14 mouse cellular contexts compared by ENCODE assay signal in the genomic region with DNA sequence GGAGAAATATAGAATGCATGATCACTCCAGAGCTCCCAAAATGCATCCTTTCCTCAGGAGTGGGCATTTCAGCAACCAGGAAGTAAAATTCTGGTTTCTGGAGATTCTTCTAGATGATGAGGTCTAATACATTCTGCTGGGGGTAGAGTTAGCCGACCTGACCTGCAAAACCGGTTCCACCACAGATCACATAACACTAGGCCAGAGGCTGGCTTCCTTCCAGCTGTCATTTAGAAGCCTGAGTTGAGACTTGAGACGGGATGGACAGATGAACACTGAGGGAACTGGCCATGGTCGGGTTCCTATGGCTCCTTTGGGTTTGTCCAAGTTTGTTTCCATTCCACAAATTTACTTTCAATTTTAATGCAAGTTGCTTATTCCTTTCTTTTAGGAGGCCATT.
DNase-seq lines count a peak whose midpoint lies in the region; ATAC-seq and TF ChIP-seq lines count a peak whose summit lies in the region.
"Had no signal": no experiment of that assay in that cellular context is flagged by ENCODE, and none has a peak within 500 bp of the region (broad histone marks: within the 10 kb centered on the region; RNA-seq: fewer than 3 reads in every experiment).

No protein-coding gene starts in this region.

- no peak overlapping the region for H3K9ac ChIP-seq in embryonic facial prominence, embryonic 11.5 days (replicated peaks; ENCODE audit: low read length)
- no peak overlapping the region for H3K9ac ChIP-seq in kidney, postnatal 0 days (ENCODE audit: low read depth, low read length)
- H3K9ac ChIP-seq in lung, embryonic 15.5 days, result no peak overlapping the region
- H3K9ac ChIP-seq: embryonic facial prominence, embryonic 13.5 days; midbrain, embryonic 13.5 days had no signal

- 47% methylated on average over 4 of the region's 4 CpGs for WGBS in embryonic facial prominence, embryonic 11.5 days
- 33% methylated on average over 4 of the region's 4 CpGs for WGBS in kidney, postnatal 0 days
- WGBS in lung, embryonic 15.5 days, result 34% methylated on average over 4 of the region's 4 CpGs

- TF ChIP-seq CTCF in kidney, postnatal 0 days (IDR thresholded peaks at IDR 0.05; ENCODE audit: low read depth), result no peak
- no peak for TF ChIP-seq CTCF in layer of hippocampus, adult 2 months (conservative IDR thresholded peaks at IDR 0.05)

- H3K27me3 ChIP-seq in embryonic facial prominence, embryonic 11.5 days (ENCODE audit: control insufficient read depth, insufficient read depth, low read length), result no peaks in the 10 kb centered on the region
- H3K27me3 ChIP-seq in kidney, postnatal 0 days (ENCODE audit: insufficient read depth, low read length), result 0 out of 2 replicates have a peak, but pooled peaks cover 3% of the 10 kb centered on the region
- H3K27me3 ChIP-seq in lung, embryonic 15.5 days, result no peaks in the 10 kb centered on the region
- H3K27me3 ChIP-seq: embryonic facial prominence, embryonic 13.5 days; midbrain, embryonic 13.5 days had no signal

- H3K27ac ChIP-seq in embryonic facial prominence, embryonic 11.5 days (replicated peaks; ENCODE audit: low read depth, low read length), result no peak overlapping the region
- H3K27ac ChIP-seq in kidney, postnatal 0 days, result no peak overlapping the region
- H3K27ac ChIP-seq in lung, embryonic 15.5 days, result no peak overlapping the region
- no peak overlapping the region for H3K27ac ChIP-seq in layer of hippocampus, adult 2 months
- H3K27ac ChIP-seq: embryonic facial prominence, embryonic 13.5 days; midbrain, embryonic 13.5 days had no signal

- no peak for ATAC-seq in embryonic facial prominence, embryonic 11.5 days (replicated peaks; ENCODE audit: insufficient number of reproducible peaks, low FRiP score, low TSS enrichment, low read depth)
- no peak for ATAC-seq in kidney, postnatal 0 days (replicated peaks; ENCODE audit: low FRiP score, low read depth)
- ATAC-seq in lung, embryonic 15.5 days (ENCODE audit: borderline replicate concordance, extremely low read depth, low FRiP score, low TSS enrichment), result peak; percentile 52; the same call in 1 of the 2 replicates
- ATAC-seq: midbrain, embryonic 13.5 days had no signal

- H3K4me3 ChIP-seq in embryonic facial prominence, embryonic 11.5 days (ENCODE audit: low read depth, low read length), result no peak overlapping the region
- no peak overlapping the region for H3K4me3 ChIP-seq in kidney, postnatal 0 days (replicated peaks; ENCODE audit: low read depth, low read length)
- no peak overlapping the region for H3K4me3 ChIP-seq in lung, embryonic 15.5 days
- no peak overlapping the region for H3K4me3 ChIP-seq in layer of hippocampus, adult 2 months
- H3K4me3 ChIP-seq: embryonic facial prominence, embryonic 13.5 days; midbrain, embryonic 13.5 days had no signal

- no peak overlapping the region for H3K4me2 ChIP-seq in embryonic facial prominence, embryonic 11.5 days (ENCODE audit: low read depth, low read length)
- no peak overlapping the region for H3K4me2 ChIP-seq in kidney, postnatal 0 days (ENCODE audit: low read length)
- H3K4me2 ChIP-seq in lung, embryonic 15.5 days, result no peak overlapping the region
- H3K4me2 ChIP-seq: embryonic facial prominence, embryonic 13.5 days; midbrain, embryonic 13.5 days had no signal

- peak; percentile 8 for DNase-seq in embryo, embryonic 10.5 days (ENCODE audit: low spot score)
- no peak for DNase-seq in embryo, embryonic 11 days
- peak; percentile 29 for DNase-seq in embryonic facial prominence, embryonic 11.5 days (ENCODE audit: low spot score)
- peak; percentile 28 for DNase-seq in kidney, postnatal 0 days (ENCODE audit: low spot score)
- no peak for DNase-seq in adrenal gland, adult 2 months
- DNase-seq in adrenal gland, postnatal 36 days, result no peak
- no peak for DNase-seq in layer of hippocampus, adult 2 months (ENCODE audit: low spot score in 2 of 2)
- DNase-seq: cerebellum, adult 8-10 months; heart, postnatal 14 days; liver; right cerebral cortex, postnatal 14 days had no signal

- H3K4me1 ChIP-seq in embryonic facial prominence, embryonic 11.5 days (ENCODE audit: control insufficient read depth, insufficient read depth, low read length), result no peaks in the 10 kb centered on the region
- no peaks in the 10 kb centered on the region for H3K4me1 ChIP-seq in kidney, postnatal 0 days (replicated peaks; ENCODE audit: insufficient read depth, low read length)
- H3K4me1 ChIP-seq in lung, embryonic 15.5 days, result no peaks in the 10 kb centered on the region
- H3K4me1 ChIP-seq: embryonic facial prominence, embryonic 13.5 days; midbrain, embryonic 13.5 days had no signal

- no peaks in the 10 kb centered on the region for H3K36me3 ChIP-seq in embryonic facial prominence, embryonic 11.5 days (replicated peaks; ENCODE audit: control insufficient read depth, insufficient read depth, low read depth, low read length)
- H3K36me3 ChIP-seq in kidney, postnatal 0 days (ENCODE audit: insufficient read depth, low read length), result no peaks in the 10 kb centered on the region
- H3K36me3 ChIP-seq in lung, embryonic 15.5 days, result no peaks in the 10 kb centered on the region
- H3K36me3 ChIP-seq: embryonic facial prominence, embryonic 13.5 days; midbrain, embryonic 13.5 days had no signal

- no peaks in the 10 kb centered on the region for H3K9me3 ChIP-seq in embryonic facial prominence, embryonic 11.5 days (replicated peaks; ENCODE audit: control insufficient read depth, low read length)
- H3K9me3 ChIP-seq in kidney, postnatal 0 days (replicated peaks; ENCODE audit: low read length), result no peaks in the 10 kb centered on the region
- no peaks in the 10 kb centered on the region for H3K9me3 ChIP-seq in lung, embryonic 15.5 days
- H3K9me3 ChIP-seq: embryonic facial prominence, embryonic 13.5 days; midbrain, embryonic 13.5 days had no signal

Comparison
In these comparisons a context has a peak if more than half of its experiments do, and no peak if none do; other contexts are left out.
1. DNase-seq: peak in embryo, embryonic 10.5 days (single experiment), embryonic facial prominence, embryonic 11.5 days (single experiment) and kidney, postnatal 0 days (single experiment); none in embryo, embryonic 11 days (single experiment), adrenal gland, adult 2 months (single experiment), adrenal gland, postnatal 36 days (0 of 2) and layer of hippocampus, adult 2 months (0 of 2).